Mouse (Mus musculus): ENCODE results near the gene Rnf115.
"Not testable (repeated sequence)": the region's sequence is repeated elsewhere in the genome, so short reads cannot be mapped to it uniquely, and the experiment has no call there.

The Rnf115 gene

DNA sequence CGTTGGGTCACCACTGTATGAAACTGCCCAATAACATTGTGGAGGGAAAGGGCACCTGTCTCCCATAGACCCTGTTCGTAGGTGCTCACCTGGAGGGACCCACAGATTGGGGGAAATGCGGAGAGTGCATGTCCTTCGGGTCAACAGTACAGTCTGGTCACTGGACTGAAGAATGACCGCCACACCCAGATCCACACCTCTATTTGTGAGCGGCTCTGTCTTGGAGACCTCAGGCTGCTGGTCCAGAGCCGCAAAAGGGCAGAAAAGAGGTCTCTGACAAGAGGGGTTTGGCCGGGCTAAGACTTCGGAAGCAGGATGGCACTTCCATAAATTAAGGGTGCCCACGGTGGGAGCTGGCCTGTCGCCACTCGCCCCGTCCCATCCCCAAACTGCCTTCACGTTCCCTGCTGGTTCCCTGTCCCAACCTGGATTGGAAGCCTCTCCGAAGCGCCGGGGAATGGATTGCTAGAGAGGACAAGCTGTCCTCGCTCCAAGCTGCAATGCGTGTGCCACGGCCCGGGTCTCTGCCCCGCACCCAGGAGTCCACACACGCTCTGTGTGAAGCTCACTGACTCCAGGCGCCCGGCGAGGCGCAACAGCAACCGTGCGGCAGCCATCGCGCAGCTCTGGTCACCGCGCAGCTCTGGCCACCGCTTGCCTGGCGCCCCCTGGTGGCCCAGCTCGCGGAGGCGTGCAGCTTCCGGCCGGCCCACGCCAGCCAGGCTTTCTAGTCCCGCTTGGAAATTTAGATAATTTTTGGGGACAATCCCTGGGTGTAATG lies 19.4 kb upstream of the Rnf115 start, which contains the start of gene Nudt17:
TSS of gene Nudt17 (minus strand) at position 660 of the 781 bp plus-strand sequence.
- peak; percentile 66 for ATAC-seq (ENCODE audit: low TSS enrichment)

DNA sequence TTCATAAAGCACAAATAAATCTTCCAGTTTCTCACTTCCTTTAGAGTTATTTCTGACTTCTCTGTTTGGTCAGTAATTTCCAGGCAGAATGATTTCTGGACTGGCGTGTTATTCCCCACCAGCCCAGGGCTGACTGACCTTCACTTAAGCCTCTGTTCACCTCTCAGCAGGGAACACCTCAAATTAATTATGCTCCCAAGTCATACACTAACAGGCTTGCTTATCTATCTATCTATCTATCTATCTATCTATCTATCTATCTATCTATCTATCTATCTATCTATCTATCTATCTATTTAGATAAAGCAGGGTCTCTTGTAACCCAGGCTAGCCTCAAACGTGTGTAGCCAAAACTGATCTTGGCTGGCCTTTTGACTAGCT lies 18.8 kb upstream of the Rnf115 start:
- no peak for ATAC-seq (ENCODE audit: low TSS enrichment)

DNA sequence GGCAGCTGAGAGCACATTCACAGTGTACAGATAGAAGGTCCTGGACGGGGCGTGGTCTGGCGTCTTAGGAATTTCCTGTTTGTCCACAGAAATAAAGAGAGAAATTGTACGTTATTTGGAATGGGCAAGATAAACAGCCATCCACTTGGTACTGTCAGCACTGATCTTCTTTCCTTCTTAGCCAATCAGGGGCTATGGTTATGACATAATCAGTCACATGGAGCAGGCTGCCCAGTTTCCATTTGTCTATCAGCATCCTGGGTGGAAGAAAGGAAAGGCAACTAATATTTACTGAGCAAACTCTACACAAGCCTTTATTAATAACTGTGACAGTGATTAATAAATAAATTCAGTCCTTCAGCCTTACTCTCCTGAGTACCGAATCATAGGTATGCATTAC lies 13.2 kb upstream of the Rnf115 start:
- no peak for ATAC-seq (ENCODE audit: low TSS enrichment)

DNA sequence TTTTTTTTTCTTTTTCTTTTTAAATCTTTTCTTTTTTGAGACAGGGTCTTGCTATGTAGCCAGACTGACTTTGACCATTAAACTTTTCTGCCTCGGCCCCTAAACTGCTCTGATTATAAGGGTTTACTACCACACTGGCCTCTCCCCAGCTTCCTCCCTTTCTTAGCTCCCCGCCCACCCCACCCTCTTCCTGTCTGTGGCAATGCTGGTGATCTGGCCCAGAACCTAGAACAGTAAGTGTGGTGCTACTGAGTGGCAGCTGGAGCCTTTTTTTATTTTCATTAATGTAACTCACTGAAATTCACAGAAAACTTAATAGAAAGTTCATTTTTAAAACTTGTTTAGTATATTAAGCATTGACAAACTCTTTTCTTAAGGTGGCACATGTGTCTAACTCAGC lies 11.6 kb upstream of the Rnf115 start:
- ATAC-seq (ENCODE audit: low TSS enrichment): no peak

DNA sequence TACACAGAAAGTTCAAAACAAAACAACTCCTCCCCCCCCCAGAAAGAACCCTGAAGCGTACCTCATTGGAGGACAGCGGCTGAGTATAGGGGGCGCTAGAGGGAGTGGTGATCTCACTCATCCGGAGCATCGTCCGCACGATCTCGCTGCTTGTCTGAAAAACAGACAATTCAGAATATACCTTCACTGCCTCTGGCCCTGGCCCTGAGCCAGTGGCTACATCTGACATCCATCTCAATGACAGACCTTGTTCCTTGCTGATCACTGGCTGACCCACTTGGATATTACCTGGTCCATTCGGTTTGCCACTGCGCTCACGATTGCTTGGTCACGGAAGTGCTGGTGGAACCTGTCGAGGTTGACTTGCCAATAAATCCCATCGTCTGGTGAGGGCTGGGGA lies 8.3 kb upstream of the Rnf115 start:
- ATAC-seq (ENCODE audit: low TSS enrichment): peak; percentile 80

DNA sequence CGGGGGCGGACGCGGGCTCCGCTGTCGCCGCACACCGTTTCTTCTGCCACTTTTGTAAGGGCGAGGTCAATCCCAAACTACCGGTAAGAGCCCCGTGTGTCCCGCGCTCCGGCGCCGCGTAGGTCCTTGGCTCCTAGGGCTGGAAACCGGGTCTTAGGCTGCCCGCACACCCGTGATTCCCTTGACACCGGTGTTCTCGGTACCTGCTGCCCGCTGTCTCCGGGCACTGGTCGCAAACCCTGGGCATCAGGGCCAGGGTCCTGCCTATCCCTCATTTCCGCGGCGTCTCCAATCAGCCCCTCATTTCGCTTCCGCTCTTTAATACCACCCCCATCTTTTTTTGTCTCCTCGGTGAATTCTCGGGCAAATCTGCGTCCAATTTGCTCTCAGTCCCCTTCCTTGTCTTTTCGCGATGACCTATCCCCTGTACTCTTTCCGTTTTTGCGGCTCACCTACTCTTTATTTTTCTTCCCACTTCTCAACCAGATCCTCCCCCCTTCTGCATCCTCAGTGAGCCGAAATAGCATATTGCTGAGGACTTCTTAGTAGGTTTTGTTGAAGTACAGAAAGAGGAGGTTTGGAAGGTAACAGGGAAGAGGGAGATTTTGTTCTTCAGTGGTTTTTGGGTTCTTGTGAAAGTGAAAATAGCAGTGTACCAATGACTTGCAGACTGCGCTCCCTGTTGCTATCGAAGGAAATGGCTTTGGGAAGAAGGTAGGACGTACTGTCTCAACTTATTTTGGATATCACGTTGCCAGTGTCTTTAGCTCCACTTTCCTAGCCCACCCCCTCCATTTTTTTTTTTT lies 567 bp downstream of the Rnf115 start:
- ATAC-seq (ENCODE audit: low TSS enrichment): peak; percentile 44

DNA sequence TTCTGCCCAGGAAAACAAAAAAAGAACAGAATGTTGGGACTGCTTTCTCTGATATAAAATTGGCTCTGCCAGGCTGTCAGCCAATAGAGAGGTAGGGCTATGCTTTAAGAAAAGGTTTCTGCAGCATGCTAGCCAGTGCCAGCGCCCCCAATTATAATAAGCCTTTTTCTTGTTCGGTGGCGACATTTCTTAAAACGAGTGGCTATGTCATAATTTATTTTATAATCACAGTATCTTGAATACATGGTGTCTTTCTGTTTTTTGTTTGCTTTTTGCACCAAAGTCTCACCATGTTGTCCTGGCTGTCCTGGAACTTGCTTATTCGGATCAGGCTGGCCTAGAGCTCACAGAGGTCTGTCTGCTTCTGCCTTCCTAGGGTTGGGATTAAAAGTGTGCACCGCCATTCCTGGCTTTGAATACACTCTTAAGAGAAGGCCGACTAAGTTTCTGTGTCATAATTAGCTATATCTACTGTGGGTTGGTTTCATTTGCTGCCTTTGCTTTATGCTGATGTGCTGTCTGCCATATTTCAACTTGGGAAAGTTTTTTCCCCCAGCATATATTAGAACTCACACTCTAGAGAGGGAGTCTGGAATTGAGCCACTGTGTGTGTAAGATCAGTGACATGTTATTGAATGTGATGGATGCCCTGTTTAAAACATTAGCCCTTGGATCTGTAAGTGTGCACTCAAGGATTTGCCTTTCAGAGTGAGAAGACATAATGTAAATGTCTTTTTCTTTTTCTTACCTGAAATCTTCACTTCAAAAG lies 1.4 kb downstream of the Rnf115 start:
- ATAC-seq (ENCODE audit: low TSS enrichment): peak; percentile 18; the same call in 1 of the 2 replicates

DNA sequence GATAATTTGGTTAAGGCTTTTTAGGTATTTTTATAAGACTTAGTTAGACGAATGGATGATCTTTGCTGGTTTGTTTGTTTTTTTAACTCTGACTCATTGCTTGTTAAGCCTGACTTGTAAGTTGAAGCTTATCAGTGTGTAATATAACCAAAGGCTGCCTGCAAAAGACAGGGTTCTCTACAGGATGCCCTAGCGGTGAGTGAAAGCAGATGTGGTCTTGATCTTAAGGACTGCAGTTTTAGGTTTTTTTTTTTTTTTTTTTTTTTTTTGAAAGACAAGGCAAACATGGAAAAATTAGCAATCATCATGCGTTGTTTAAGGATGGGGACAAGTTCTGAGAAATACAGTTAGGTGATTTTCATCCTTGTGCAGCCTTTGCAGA lies 1.9 kb downstream of the Rnf115 start:
- no peak for ATAC-seq (ENCODE audit: low TSS enrichment)

DNA sequence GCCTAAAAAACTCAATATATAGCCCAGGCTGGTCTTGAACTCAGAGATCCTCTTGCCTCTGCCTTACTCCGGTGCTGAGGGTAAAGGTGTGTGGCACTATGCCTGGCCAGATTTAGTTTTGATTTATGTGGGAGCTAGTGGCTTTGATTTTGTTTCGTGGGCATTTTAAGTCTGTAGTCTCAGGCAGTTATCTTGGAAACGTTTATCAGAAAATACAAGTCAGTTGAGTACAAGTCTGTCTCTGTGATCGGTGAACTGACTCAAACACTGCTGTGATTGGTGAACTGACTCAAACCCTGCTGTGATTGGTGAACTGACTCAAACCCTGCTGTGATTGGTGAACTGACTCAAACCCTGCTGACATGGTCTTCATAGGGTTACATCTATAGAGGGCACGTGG lies 3.3 kb downstream of the Rnf115 start:
- no peak for ATAC-seq (ENCODE audit: low TSS enrichment)

DNA sequence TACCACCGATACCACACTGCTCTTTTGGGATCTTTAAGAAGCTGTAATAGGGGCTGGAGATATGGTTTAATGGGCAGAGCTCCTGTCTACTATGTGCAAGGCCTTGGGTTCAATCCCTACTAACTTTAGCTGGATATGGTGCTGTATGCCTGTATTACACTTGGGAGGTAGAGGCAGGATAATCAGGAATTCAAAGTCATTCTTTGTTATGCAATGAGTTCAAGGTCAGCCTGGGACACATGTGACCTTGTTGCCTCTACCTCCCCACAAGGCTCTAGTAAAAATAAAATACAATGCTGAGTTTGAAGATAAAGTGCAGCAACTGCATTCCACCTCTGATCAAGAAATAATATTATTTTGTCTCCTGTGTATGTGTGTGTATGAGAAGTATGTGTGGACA lies 6.5 kb downstream of the Rnf115 start:
- no peak for ATAC-seq (ENCODE audit: low TSS enrichment)

DNA sequence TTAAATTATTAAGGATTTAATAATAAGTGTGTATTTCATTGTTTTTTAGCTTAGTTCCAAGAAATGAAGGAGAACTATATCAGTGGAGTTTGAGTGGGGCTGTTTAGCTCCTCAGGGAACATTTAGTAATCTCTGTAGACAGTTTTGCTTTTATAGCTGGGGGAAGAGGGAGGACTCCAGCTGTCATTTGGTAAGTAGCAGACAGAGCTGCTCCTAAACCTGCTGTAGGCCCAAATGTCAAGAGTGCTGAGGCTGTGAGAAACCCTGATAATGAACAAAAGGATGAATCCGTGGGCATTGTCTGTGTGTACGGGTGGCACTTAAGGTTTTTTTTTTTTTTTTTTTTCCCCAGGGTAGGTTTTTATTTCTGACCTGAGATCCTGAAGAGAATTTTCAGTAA lies 7.7 kb downstream of the Rnf115 start:
- peak; percentile 75 for ATAC-seq (ENCODE audit: low TSS enrichment)

DNA sequence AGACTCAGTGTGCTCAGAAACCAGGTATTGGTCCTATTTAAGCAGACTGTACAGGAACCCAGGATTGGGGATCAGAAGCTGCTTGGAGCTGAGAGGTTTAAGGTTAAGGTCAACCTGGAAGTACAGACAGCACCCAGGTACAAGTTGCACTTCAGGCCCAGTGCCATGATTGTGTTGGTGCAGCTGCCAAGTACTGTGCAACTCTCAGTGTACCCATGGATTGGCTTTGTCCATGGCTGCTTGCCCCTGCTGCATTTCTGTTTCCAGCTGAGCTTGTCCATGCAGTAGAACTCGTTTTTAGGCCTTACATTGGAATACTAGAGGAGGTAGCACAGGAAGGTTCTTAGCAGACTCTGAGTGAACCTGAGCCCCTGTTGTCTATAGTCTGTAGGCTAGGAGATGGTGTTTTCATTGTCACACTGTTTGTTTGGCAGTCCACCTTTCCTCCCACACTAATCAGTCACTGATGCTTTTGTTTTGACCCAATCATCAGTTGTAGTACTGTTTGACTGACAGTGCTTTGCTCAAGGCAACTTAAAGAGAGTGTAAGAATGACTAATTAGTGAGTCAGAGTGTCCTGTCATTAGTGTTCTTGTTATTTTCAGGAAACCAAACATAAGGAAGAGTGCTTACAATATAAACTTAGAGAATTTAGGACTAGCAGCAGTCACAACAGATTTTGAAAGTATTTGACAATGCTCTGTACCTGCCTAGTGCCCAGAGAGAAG lies 9.7 kb downstream of the Rnf115 start:
- ATAC-seq (ENCODE audit: low TSS enrichment): no peak

DNA sequence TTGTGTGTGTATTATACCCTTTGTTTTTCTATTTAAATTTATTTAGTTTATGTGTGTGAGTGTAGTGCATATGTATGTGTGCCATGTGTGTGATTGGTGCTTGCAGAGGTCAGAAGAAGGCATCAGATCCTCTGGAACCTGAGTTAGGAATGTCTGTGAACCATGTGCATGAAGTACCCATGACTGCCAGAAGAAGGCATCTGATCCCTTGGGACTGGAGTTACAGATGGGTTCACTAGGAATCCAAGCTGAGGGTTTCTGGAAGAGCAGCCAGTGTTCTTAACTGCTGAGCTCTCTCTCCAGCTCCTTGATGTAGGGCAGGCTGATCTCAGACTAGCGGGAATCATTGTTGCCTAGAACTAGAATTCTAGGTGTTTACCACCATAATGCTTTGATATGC lies 10.5 kb downstream of the Rnf115 start:
- no peak for ATAC-seq (ENCODE audit: low TSS enrichment)

DNA sequence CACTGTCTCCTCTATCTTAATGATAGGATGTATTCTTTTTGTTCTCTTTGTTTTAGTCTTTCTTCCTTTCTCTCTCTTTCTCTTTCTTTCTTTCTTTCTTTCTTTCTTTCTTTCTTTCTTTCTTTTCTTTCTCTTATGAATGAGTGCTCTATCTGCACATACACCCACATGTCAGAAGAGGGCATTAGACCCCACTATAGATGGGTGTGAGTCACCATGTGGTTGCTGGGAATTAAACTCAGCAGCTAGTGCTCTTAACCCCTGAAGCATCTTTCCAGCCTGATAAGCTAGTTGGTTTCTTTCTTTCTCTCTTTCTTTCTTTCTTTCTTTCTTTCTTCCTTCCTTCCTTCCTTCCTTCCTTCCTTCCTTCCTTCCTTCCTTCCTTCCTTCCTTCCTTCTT lies 12.8 kb downstream of the Rnf115 start:
- ATAC-seq (ENCODE audit: low TSS enrichment): not testable (repeated sequence)

DNA sequence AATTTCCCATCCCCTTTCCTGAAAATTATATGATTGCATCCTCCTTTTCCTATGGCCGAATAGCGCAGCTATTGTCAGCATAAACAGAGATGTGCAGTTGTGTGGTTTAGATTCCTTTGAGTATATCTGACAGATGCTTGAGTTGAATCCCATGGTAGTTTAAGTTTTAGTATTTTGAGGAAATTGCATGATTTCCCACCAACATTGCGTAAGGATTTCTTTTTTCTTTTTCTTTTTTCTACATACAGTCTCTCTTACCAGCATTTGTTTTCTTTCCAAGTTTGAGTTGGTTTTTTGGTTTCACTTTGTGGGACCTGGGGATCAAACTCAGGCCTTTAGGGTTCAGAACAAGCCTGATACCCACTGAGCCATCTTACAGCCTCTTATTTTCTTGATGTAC lies 16.9 kb downstream of the Rnf115 start:
- no peak for ATAC-seq (ENCODE audit: low TSS enrichment)

DNA sequence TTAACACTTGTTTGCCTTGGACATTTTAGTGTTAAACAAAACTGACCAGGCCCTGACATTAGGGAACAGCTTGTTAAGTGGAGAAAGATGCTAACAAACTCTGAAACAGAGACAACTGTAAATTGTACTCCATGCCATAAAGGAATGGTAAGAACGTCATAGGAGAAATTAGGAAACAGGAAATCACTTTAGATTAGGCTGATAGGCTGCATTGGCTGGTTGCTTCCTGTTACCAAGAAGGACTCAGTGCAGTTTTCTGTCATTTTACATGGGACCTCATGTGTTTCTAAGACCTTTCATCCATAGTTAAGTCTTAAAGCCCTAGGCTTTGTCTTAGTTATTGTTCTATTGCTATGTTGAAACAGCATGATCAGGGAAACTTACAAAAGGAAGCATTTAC lies 19.4 kb downstream of the Rnf115 start:
- no peak for ATAC-seq (ENCODE audit: low TSS enrichment)

DNA sequence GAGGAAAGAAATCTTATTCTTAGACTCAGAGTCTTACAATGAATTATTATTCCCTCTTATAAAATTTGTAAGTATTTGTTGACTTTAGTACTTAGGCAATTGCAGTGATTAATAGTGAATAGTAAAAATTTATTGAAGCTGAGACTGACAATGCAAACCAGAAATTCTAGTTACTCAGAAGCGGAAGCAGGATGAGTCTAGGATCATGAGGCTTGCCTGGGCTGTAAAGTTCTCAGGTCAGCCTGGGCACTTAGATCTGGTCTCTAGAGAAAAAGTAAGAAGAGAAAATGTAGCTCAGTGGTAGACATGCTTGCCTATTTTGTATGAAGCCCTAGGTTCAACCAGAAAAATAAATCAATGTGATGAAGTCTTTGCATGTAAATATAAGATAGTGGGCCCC lies 28.5 kb downstream of the Rnf115 start:
- ATAC-seq (ENCODE audit: low TSS enrichment): no peak

DNA sequence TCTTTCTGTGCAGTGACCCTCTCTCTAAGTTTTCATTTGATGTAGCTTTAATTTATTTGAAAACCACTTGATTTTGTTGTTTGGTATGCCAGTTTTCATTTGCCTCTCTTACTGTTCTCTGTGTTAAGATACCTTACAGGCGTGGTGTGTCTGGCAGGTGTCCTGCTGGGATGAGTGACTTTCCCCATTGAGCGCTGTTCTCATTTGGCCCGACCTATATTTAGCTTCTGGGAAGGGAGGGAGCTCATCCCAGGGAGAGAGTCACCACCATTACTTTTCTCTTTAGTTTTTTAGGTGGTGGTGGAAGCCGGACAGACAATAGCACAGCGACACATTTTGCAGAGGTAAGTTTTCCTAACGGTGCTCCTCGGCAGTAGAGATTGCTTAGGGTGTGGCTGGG lies 30.2 kb downstream of the Rnf115 start:
- ATAC-seq (ENCODE audit: low TSS enrichment): peak; percentile 69; the same call in 1 of the 2 replicates

DNA sequence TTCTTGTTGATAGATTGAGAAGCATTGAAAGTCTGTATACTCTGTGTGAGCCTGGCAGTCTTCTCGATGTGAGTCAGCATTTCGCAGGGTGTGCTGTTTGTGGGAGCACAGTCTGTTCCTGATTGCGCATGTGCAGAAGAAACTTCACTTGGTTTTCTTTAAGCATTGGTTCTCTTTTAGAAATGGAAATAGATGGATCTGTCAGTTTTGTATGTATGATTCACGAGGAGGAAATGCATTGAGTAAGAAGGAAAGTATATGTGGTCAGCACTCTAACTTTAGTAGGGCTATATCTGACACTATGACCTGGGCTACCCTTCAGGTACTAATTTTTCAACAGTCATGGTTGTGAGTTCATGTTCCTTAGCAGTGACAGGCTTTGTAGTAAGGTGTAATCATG lies 32.2 kb downstream of the Rnf115 start:
- peak; percentile 83 for ATAC-seq (ENCODE audit: low TSS enrichment)

DNA sequence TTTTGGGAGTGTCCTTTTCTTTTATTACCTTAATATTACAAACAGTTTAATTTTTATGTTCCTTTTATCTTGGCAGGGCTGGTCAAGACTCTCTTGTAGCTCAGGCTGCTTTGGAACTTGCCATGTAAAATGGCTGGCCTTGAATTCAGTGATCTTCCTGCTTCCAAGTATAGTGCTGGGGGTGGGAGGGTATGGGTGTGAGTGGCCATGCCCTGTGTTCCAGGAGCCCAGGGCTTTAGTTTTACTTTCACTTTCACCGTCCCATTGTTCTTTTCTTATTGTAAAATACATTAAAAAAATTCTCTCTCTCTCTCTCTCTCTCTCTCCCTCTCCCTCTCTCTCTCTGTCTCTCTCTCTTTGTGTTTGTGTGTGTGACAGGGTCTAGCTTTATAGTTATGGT lies 37.1 kb downstream of the Rnf115 start:
- no peak for ATAC-seq (ENCODE audit: low TSS enrichment)

DNA sequence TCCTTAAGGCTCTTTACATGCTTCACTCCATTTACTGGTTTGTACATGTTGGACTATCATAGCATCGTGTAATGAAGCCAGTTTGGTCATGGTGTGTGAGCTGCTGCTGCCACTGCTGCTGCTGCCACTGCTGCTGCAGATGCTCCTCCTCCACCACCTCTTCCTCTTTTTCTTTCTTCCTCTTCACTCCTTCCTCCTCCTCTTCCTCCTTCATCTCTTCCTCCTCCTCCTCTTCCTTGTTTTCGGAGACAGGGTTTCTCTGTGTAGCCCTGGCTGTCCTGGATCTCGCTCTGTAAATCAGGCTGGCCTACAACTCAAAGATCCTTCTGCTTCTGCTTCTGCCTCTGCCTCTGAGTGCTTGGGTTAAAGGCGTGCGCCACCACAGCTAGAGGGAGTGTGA lies 42.5 kb downstream of the Rnf115 start:
- no peak for ATAC-seq (ENCODE audit: low TSS enrichment)

DNA sequence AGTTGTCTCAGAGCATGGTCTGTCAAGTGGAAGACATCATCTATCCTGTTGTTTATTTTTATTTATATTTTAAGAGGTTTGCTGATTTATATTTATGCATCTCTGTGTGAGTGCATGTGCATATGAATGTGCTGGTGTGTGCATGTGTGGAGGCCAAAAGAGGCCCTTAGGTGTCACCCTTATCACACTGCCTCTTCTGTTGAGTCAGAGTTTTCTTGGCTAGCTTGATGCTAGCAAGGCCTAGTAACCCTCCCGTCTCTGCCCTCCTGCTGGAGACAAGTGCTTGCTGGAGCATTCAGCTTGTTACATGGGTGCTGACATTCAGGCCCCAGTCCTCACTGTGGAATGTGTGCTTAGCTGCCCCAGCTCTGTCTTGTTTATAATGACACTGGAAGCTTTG lies 45.5 kb downstream of the Rnf115 start:
- no peak for ATAC-seq (ENCODE audit: low TSS enrichment)

All from frontal cortex, adult (tissue).